In the genomic region with DNA sequence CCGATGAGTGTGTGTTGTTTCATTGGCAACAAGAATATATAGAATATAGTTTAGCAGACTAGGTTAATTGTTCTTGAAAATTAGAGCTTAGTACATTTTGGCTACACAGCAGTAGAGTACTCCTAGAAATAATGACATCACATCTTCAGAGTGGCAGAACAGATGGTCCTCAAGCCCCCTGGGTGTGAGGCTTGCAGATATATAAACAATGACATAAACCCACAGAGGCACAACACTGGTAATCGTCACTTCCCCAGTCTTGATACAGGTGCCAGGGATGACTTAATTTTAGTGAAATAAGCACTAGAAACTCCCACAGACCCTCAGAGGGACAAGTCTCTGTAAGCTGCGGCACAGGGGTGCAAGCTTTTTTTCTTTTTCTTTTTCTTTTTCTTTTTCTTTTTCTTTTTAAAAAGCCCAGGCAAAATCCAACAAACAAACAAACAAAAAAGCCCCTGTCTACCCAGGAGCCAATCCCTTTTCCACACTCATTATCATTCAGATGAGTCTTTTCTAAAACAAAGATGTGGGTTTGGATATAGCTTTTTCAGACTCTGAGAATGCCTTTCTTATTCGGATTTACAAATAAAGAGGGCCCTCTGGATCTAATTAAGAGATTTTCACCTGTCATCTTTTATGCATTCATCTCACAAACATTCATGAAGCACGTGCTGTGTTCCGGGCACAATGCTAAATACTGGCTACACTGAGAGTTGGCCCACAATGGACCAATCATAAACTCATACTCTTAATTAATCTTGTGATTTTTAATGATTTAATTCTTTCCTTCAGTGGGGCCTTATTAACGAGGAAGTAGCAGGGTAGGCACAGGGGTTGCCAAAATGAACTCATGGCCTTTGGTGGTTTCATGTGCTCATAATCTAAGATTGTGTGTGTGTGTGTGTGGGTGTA, we compare ENCODE assay signal across 26 mouse cellular contexts. TPM values are rescaled to one million over a fixed set of nuclear protein-coding genes. Genes with fewer than 3 reads are reported as not detected.
DNase-seq lines count a peak whose midpoint lies in the region; ATAC-seq and TF ChIP-seq lines count a peak whose summit lies in the region.
"Had no signal": no experiment of that assay in that cellular context is flagged by ENCODE, and none has a peak within 500 bp of the region (broad histone marks: within the 10 kb centered on the region; RNA-seq: fewer than 3 reads in every experiment).

No protein-coding gene starts in this region.

- peak; percentile 59; the same call in 1 of the 2 replicates for ATAC-seq in hindbrain, embryonic 13.5 days (ENCODE audit: low FRiP score)
- ATAC-seq in forebrain, embryonic 13.5 days: peak; percentile 92
- ATAC-seq in liver, postnatal 0 days: no peak
- ATAC-seq: intestine, embryonic 16.5 days had no signal

- H3K4me3 ChIP-seq in hindbrain, embryonic 13.5 days: no peak overlapping the region
- H3K4me3 ChIP-seq in hindbrain, embryonic 10.5 days: no peak overlapping the region
- H3K4me3 ChIP-seq in forebrain, embryonic 13.5 days: no peak overlapping the region
- H3K4me3 ChIP-seq in liver, postnatal 0 days (ENCODE audit: low read depth, low read length): no peak overlapping the region
- H3K4me3 ChIP-seq: embryonic facial prominence, embryonic 15.5 days; heart, embryonic 10.5 days; limb, embryonic 12.5 days; neural tube, embryonic 12.5 days had no signal

- H3K27ac ChIP-seq in hindbrain, embryonic 13.5 days: no peak overlapping the region
- no peak overlapping the region for H3K27ac ChIP-seq in hindbrain, embryonic 10.5 days
- peak overlapping the region; percentile 87 for H3K27ac ChIP-seq in forebrain, embryonic 13.5 days
- H3K27ac ChIP-seq in liver, postnatal 0 days (ENCODE audit: low read depth): no peak overlapping the region
- H3K27ac ChIP-seq: embryonic facial prominence, embryonic 15.5 days; heart, embryonic 10.5 days; limb, embryonic 12.5 days; neural tube, embryonic 12.5 days; stomach, postnatal 0 days had no signal

- no peak overlapping the region for H3K4me2 ChIP-seq in hindbrain, embryonic 13.5 days
- H3K4me2 ChIP-seq in forebrain, embryonic 13.5 days: no peak overlapping the region
- H3K4me2 ChIP-seq in liver, postnatal 0 days (ENCODE audit: low read depth, low read length): no peak overlapping the region
- H3K4me2 ChIP-seq: embryonic facial prominence, embryonic 15.5 days; limb, embryonic 12.5 days; liver, embryonic 11.5 days; neural tube, embryonic 12.5 days had no signal

- DNase-seq in hindbrain, embryonic 10.5 days (ENCODE audit: low spot score): no peak
- peak; percentile 88 for DNase-seq in retina, postnatal 1 day
- DNase-seq in retina, embryonic 14.5 days (ENCODE audit: low spot score): no peak
- DNase-seq in skeletal muscle tissue, adult 2 months (ENCODE audit: low read depth, low spot score): peak; percentile 10
- DNase-seq in right cerebral cortex, adult 18-20 months: no peak
- DNase-seq in liver, postnatal 0 days: no peak
- DNase-seq: adrenal gland, postnatal 10 days; B cell, adult 2 months; cerebellum, adult 9-11 months; gastrocnemius, postnatal 10 days; heart, postnatal 10 days; kidney, adult 9 months; kidney, postnatal 14 days; lung, adult 18-20 months; thymus, adult 2 months had no signal

- no peak overlapping the region for H3K9ac ChIP-seq in hindbrain, embryonic 13.5 days
- no peak overlapping the region for H3K9ac ChIP-seq in forebrain, embryonic 13.5 days
- H3K9ac ChIP-seq in liver, postnatal 0 days (replicated peaks): no peak overlapping the region
- H3K9ac ChIP-seq: embryonic facial prominence, embryonic 15.5 days; limb, embryonic 12.5 days; neural tube, embryonic 12.5 days had no signal

- WGBS in hindbrain, embryonic 13.5 days: 38% methylated on average over 7 of the region's 7 CpGs
- 57% methylated on average over 7 of the region's 7 CpGs for WGBS in hindbrain, embryonic 10.5 days
- 14% methylated on average over 7 of the region's 7 CpGs for WGBS in forebrain, embryonic 13.5 days
- WGBS in liver, postnatal 0 days (ENCODE audit: insufficient replicate concordance): 52% methylated on average over 7 of the region's 7 CpGs

- TF ChIP-seq CTCF in liver, postnatal 0 days (IDR thresholded peaks at IDR 0.05; ENCODE audit: low read depth): no peak

- TF ChIP-seq EP300 in liver, postnatal 0 days (IDR thresholded peaks at IDR 0.05; ENCODE audit: low read depth): no peak

- H3K4me1 ChIP-seq in hindbrain, embryonic 13.5 days (replicated peaks): no peaks in the 10 kb centered on the region
- H3K4me1 ChIP-seq in hindbrain, embryonic 10.5 days (replicated peaks): 0 out of 2 replicates have a peak, but pooled peaks cover 10% of the 10 kb centered on the region
- H3K4me1 ChIP-seq in forebrain, embryonic 13.5 days: peaks cover 13% of the 10 kb centered on the region; the same call in 1 of the 2 replicates
- no peaks in the 10 kb centered on the region for H3K4me1 ChIP-seq in liver, postnatal 0 days (ENCODE audit: insufficient read depth)
- H3K4me1 ChIP-seq: embryonic facial prominence, embryonic 15.5 days; heart, embryonic 10.5 days; limb, embryonic 12.5 days; neural tube, embryonic 12.5 days had no signal

- no peaks in the 10 kb centered on the region for H3K36me3 ChIP-seq in hindbrain, embryonic 13.5 days
- no peaks in the 10 kb centered on the region for H3K36me3 ChIP-seq in hindbrain, embryonic 10.5 days
- H3K36me3 ChIP-seq in forebrain, embryonic 13.5 days (ENCODE audit: poor library complexity, severe bottlenecking): no peaks in the 10 kb centered on the region
- no peaks in the 10 kb centered on the region for H3K36me3 ChIP-seq in liver, postnatal 0 days (replicated peaks; ENCODE audit: insufficient read depth, low read length)
- H3K36me3 ChIP-seq: embryonic facial prominence, embryonic 15.5 days; G1E; heart, embryonic 10.5 days; limb, embryonic 12.5 days; neural tube, embryonic 12.5 days had no signal

- no peaks in the 10 kb centered on the region for H3K9me3 ChIP-seq in hindbrain, embryonic 13.5 days
- H3K9me3 ChIP-seq in hindbrain, embryonic 10.5 days: no peaks in the 10 kb centered on the region
- H3K9me3 ChIP-seq in forebrain, embryonic 13.5 days (replicated peaks): no peaks in the 10 kb centered on the region
- H3K9me3 ChIP-seq in liver, postnatal 0 days (ENCODE audit: low read length): no peaks in the 10 kb centered on the region
- H3K9me3 ChIP-seq: embryonic facial prominence, embryonic 15.5 days; G1E; heart, embryonic 10.5 days; limb, embryonic 12.5 days; neural tube, embryonic 12.5 days had no signal

- peaks cover 12% of the 10 kb centered on the region for H3K27me3 ChIP-seq in hindbrain, embryonic 13.5 days
- H3K27me3 ChIP-seq in hindbrain, embryonic 10.5 days (ENCODE audit: insufficient read depth, poor library complexity, severe bottlenecking): peaks cover 48% of the 10 kb centered on the region
- peaks cover 15% of the 10 kb centered on the region for H3K27me3 ChIP-seq in forebrain, embryonic 13.5 days
- H3K27me3 ChIP-seq in liver, postnatal 0 days (ENCODE audit: insufficient read depth, low read length): no peaks in the 10 kb centered on the region
- H3K27me3 ChIP-seq: CH12.LX had no signal

RNA-seq across cellular contexts. Expression of a gene that starts 19.1 kb away (rescaled TPM):
- 14.9 and 17.5 TPM in 2 replicates for polyA plus RNA-seq in hindbrain, embryonic 13.5 days (2015; fragmentation: Nextera tagmentation; extraction: Ambion mirVana)
- polyA plus RNA-seq in hindbrain, embryonic 10.5 days (2016; fragmentation: Nextera tagmentation; extraction: Ambion mirVana): 19.9 and 50.0 TPM in 2 replicates
- polyA plus RNA-seq in forebrain, embryonic 13.5 days (2015; fragmentation: Nextera tagmentation; extraction: Ambion mirVana): 122 and 153 TPM in 2 replicates
- not detected in 2 replicates for polyA plus RNA-seq in liver, postnatal 0 days (2015; fragmentation: Nextera tagmentation; extraction: Ambion mirVana)
- polyA plus RNA-seq: G1E; intestine, embryonic 16.5 days; limb, embryonic 12.5 days; liver, embryonic 11.5 days; stomach, postnatal 0 days had no signal

Comparison
In these comparisons a context has a peak if more than half of its experiments do, and no peak if none do; other contexts are left out.
1. DNase-seq: peak in retina, postnatal 1 day (single experiment) and skeletal muscle tissue, adult 2 months (single experiment); none in hindbrain, embryonic 10.5 days (single experiment), retina, embryonic 14.5 days (single experiment), right cerebral cortex, adult 18-20 months (single experiment) and liver, postnatal 0 days (single experiment).
2. RNA of a gene that starts 19.1 kb away (polyA plus RNA-seq): 122 to 153 TPM in forebrain, embryonic 13.5 days, 19.9 to 50.0 TPM in hindbrain, embryonic 10.5 days and 14.9 to 17.5 TPM in hindbrain, embryonic 13.5 days; not detected in liver, postnatal 0 days; every median in the first group is over 10 times any median in the second.